Mouse (Mus musculus) ES-E14 (cell line): ENCODE measurements around the gene Fam133b.
"Not testable (repeated sequence)": the region's sequence is repeated elsewhere in the genome, so short reads cannot be mapped to it uniquely, and the experiment has no call there.

ENCODE experiments used
- ZC3H11A ChIP-seq: IDR thresholded peaks from 2 replicates; pipeline ENCODE4 v1.6.1; 2012; ENCODE audit warnings: low read depth, mild to moderate bottlenecking, inconsistent platforms, low read length, borderline replicate concordance
- ZNF384 ChIP-seq: IDR thresholded peaks from 2 replicates; pipeline ENCODE4 v1.6.1; 2012; ENCODE audit warnings: low read depth, low read length, inconsistent platforms

DNA sequence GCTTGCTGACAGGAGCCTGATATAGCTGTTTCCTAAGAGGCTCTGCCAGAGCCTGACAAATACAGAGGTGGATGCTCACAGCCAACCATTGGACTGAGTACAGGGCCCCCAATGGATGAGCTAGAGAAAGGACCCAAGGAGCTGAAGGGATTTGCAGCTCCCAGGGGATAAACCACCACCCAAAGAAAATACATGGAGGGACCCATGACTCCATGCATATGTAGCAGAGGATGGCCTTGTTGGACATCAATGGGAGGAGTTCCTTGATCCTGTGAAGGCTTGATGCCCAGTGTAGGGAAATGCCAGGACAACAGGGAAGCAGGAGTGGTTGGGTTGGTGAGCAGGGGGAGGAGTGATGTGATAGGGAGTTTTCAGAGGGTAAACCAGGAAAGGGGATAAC, 11.6 kb upstream of the Fam133b start:
- TF ChIP-seq ZNF384, ZC3H11A: not testable (repeated sequence)
